Mouse (Mus musculus) heart, postnatal 14 days (tissue): Measurements from ENCODE around the gene Slc25a33. TPM values are rescaled to one million over a fixed set of nuclear protein-coding genes. Genes with fewer than 3 reads are reported as not detected.

ENCODE experiments used
- DNase-seq, 2 experiments: peaks; one replicate each; pipeline ENCODE4 v3.0.0; 2021 to 2022
- intact Hi-C: fragments of 180-260 bp; cut with DNase I; formaldehyde crosslinking; loops from one replicate; pipeline ENCODE4 v1.15.1; 2025
- microRNA-seq, 2 experiments: library from miRNA; unstranded; fragments of <30 nt; microRNA quantifications; one replicate each; pipeline ENCODE4 v1.2.0; 2021 to 2022
- total RNA-seq, 2 experiments: library from RNA; stranded (reverse); gene quantifications; 2 replicates each; pipeline ENCODE4 v1.2.3; 2021

The Slc25a33 gene
- total RNA-seq, 2 experiments from 2014 or later: 16.2 to 24.2 TPM

DNA sequence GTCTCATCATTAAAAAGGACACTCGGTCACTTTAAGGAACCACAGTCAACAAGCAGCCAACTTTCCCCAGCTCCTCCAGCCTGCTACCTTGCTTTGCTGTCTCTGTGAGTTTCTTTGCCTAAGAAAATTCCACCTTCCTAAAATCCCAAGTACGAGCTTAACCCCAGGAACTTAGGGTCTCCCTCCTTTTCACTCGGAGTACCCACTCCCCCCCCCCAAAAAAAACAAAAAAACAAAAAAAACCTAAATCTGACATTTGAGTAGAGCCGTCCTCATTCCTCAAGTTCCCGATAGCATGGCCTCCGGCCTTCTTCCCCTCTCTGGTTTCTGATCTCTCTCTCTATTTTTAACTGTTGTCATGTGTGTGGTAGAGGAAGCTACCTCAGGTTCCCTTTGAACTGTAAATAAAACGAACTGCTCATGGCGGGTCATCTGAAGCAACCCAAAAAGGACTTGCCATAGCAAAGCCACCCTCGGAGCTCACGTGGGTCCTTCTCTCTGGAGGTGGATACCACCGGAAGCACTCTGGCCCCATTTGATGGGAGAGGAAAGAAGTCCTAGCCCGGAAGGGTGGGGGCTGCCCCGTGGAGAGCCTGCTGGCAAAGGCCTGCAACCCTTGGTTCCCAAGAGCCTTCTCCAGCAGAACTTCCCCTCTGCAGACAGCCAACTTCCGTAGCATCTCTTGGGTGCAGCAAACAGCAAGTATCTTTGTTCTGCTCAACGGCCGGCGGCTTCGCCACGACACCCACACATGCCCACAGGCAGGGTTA is 71.7 kb downstream of the Slc25a33 start, which contains the start of gene Pik3cd:
Gene Pik3cd (minus strand): TSS at position 362 of the 770 bp plus-strand sequence.
- DNase-seq: peak in 1 of 2 experiments; percentile 33
- intact Hi-C loops: no loop called here

GRCm38 (mm10) chr4:149701426-149702209 is 72.5 kb downstream of the Slc25a33 start:
- intact Hi-C loops: no loop called here

DNA sequence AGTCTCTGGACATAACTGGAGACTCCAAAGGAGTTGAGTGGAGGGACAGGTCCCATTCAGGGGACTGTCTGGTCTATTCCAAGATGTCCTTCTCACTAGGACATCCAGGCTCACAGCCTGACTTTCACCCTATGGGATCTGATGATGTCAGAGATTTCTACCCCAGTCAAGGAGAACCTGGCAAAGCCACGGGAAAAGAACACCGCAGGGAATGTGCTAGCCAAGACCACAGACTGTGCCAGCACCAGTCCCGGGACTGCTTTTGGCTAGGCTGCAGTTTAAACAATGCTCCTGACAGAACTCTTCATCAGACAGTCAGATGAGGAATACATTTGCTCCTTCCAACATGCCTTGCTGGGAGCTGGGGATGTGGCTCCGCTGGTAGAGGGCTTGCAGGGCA is 74.1 kb downstream of the Slc25a33 start:
- DNase-seq: no peak
- intact Hi-C loops: no loop called here

More at GRCm38 (mm10) chr4:149701426-149702209, 72.5 kb downstream of the Slc25a33 start:
- DNase-seq: peak; percentile 49 to 52

- intact Hi-C loops: no loop called here
- peak; percentile 64 to 73 for DNase-seq
These were observed 75.8 kb downstream of the Slc25a33 start for GRCm38 (mm10) chr4:149698197-149698821.

GRCm38 (mm10) chr4:149697506-149698196 is 76.4 kb downstream of the Slc25a33 start:
- DNase-seq: peak in 1 of 2 experiments; percentile 29
- intact Hi-C loops: no loop called here

GRCm38 (mm10) chr4:149696189-149696971 is 77.7 kb downstream of the Slc25a33 start:
- DNase-seq: no peak
- intact Hi-C loops: no loop called here

Small RNAs within 50 kb of the gene (microRNA-seq; reads per million reads assigned to microRNA genes)
- 0 reads per million in 2 experiments for gene Gm47301

Other genes starting within 250 kb of the Slc25a33 start
- gene Clstn1, start 187.8 kb downstream of the Slc25a33 start, total RNA-seq: 10 to 100 TPM; 76.7 to 82.1 TPM
- 1 to 10 TPM; 4.8 to 5.5 TPM for gene Pik3cd, start 71.7 kb downstream of the Slc25a33 start, total RNA-seq
- 10 to 100 TPM; 82.7 to 83.9 TPM for gene Tmem201, start 36.2 kb downstream of the Slc25a33 start, total RNA-seq
- gene Spsb1, start 180.8 kb upstream of the Slc25a33 start, total RNA-seq: 10 to 100 TPM; 44.8 to 49.3 TPM
- 10 to 100 TPM; 41.0 to 45.9 TPM for gene H6pd, start 234.7 kb upstream of the Slc25a33 start, total RNA-seq